25 mouse cellular contexts compared by ENCODE assay signal in genomic region chr2:158503226-158503625, GRCm38 (mm10). TPM values are rescaled to one million over a fixed set of nuclear protein-coding genes. Genes with fewer than 3 reads are reported as not detected.
"Had no signal": no experiment of that assay in that cellular context is flagged by ENCODE, and none has a peak within 500 bp of the region (broad histone marks: within the 10 kb centered on the region; RNA-seq: fewer than 3 reads in every experiment).

No protein-coding gene starts in this region.

- DNase-seq: kidney, adult 8-10 months; kidney, postnatal 10 days; kidney, postnatal 36 days; layer of hippocampus, postnatal 36 days; liver, embryonic 13.5 days; lung, adult 2 months; midbrain, embryonic 14.5 days; thymus, postnatal 25 days had no signal

- H3K36me3 ChIP-seq: liver, embryonic 13.5 days had no signal

- H3K27ac ChIP-seq: kidney, embryonic 15.5 days; left cerebral cortex, adult 2 months; liver, embryonic 13.5 days had no signal

- H3K9me3 ChIP-seq: kidney, embryonic 15.5 days; liver, embryonic 13.5 days had no signal

- H3K4me3 ChIP-seq: kidney, embryonic 15.5 days; left cerebral cortex, adult 2 months; liver, embryonic 13.5 days had no signal

- H3K27me3 ChIP-seq: kidney, embryonic 15.5 days; liver, embryonic 13.5 days had no signal

- H3K4me1 ChIP-seq: kidney, embryonic 15.5 days; liver, embryonic 13.5 days had no signal

RNA-seq across cellular contexts. Expression of gene Adig, which starts 0.8 kb away (rescaled TPM):
- total RNA-seq: layer of hippocampus, adult 8-10 months; layer of hippocampus, postnatal 10 days; layer of hippocampus, postnatal 36 days; left cerebral cortex, adult 2 months; left cerebral cortex, postnatal 10 days; left cerebral cortex, postnatal 36 days; liver, adult 2 months; megakaryocyte-erythroid progenitor cell, adult 5-6 weeks; midbrain, postnatal 0 days had no signal
- polyA plus RNA-seq: kidney, embryonic 15.5 days; liver, adult 2 months; liver, embryonic 13.5 days; liver, embryonic 16.5 days; midbrain, embryonic 11.5 days; midbrain, embryonic 14.5 days; midbrain, postnatal 0 days; neural tube, embryonic 11.5 days; neural tube, embryonic 14.5 days had no signal

RNA-seq across cellular contexts. Expression of gene Arhgap40, which starts 9.4 kb away (rescaled TPM):
- total RNA-seq: layer of hippocampus, postnatal 36 days; left cerebral cortex, postnatal 10 days; left cerebral cortex, postnatal 36 days; liver, adult 2 months; megakaryocyte-erythroid progenitor cell, adult 5-6 weeks had no signal
- polyA plus RNA-seq: limb, embryonic 11.5 days; liver, adult 2 months; liver, embryonic 13.5 days; liver, embryonic 16.5 days; neural tube, embryonic 11.5 days; small intestine, adult 2 months; spleen, adult 2 months; thymus, postnatal 0 days had no signal
